Mouse (Mus musculus) layer of hippocampus, postnatal 14 days (tissue): ENCODE measurements around the gene Lhx3. TPM values are rescaled to one million over a fixed set of nuclear protein-coding genes. Genes with fewer than 3 reads are reported as not detected.

ENCODE experiments used
- total RNA-seq, 2 experiments: library from RNA; stranded (reverse); gene quantifications; 2 replicates each; pipeline ENCODE4 v1.2.3; 2021

Lhx3 gene
- total RNA-seq, 2 experiments from 2014 or later = not detected

Other genes starting within 250 kb of the Lhx3 start
- 100 to 1,000 TPM; 120 to 125 TPM for gene Camsap1, start 225.0 kb downstream of the Lhx3 start, total RNA-seq
- gene Ubac1, start 186.5 kb downstream of the Lhx3 start, total RNA-seq = 10 to 100 TPM; 71.3 to 74.0 TPM
- 10 to 100 TPM; 58.1 to 58.9 TPM for gene Nacc2, start 85.1 kb downstream of the Lhx3 start, total RNA-seq
- gene Qsox2, start 29.2 kb upstream of the Lhx3 start, total RNA-seq = 10 to 100 TPM; 20.8 to 21.8 TPM
- 1 to 10 TPM in 1 of 2 experiments, under 1 TPM in 1; 0.60 to 1.2 TPM for gene Ccdc187, start 86.3 kb upstream of the Lhx3 start, total RNA-seq
- 10 to 100 TPM; 48.4 to 57.6 TPM for gene Gpsm1, start 107.2 kb upstream of the Lhx3 start, total RNA-seq
- 10 to 100 TPM; 25.9 TPM for gene Dnlz, start 143.8 kb upstream of the Lhx3 start, total RNA-seq
- 1 to 10 TPM; 2.5 to 2.6 TPM for gene Card9, start 152.6 kb upstream of the Lhx3 start, total RNA-seq
- gene Snapc4, start 172.4 kb upstream of the Lhx3 start, total RNA-seq = 10 to 100 TPM; 58.4 to 84.5 TPM
- gene Entr1, start 181.0 kb upstream of the Lhx3 start, total RNA-seq = 100 to 1,000 TPM; 154 to 168 TPM
- gene Pmpca, start 181.1 kb upstream of the Lhx3 start, total RNA-seq = 100 to 1,000 TPM; 108 to 113 TPM
- 10 to 100 TPM; 22.0 to 22.6 TPM for gene Inpp5e, start 200.9 kb upstream of the Lhx3 start, total RNA-seq
- gene Sec16a, start 236.9 kb upstream of the Lhx3 start, total RNA-seq = 10 to 100 TPM; 47.2 to 48.3 TPM